Mouse (Mus musculus): ENCODE results near the gene Enpp3.

DNA sequence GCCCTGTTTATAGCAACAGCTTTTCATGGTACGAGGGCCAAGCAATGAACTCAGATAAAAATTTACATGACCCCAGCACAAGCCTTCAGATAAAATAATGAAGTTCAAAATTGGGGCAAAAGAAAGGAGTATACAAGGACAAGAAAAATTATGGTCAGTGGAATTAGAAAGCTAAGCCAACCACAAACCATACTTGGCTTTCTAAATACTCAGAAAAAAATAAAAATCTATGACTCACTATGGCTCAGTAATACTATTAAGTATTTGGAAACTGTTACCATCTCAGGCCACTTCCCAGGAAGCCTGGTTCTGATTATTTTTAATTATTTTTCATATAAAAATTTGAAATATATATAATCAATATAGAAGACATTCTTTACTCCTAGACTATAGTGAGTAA, 19.8 kb downstream of the Enpp3 start:
- TF ChIP-seq POLR2A (IDR thresholded peaks at IDR 0.05; ENCODE audit: insufficient read depth, low read length): no peak
- TF ChIP-seq CTCF (IDR thresholded peaks at IDR 0.05; ENCODE audit: low read depth, low read length): no peak
- TF ChIP-seq EP300 (IDR thresholded peaks at IDR 0.05; ENCODE audit: insufficient read depth, low read depth, low read length): no peak

Measured in ES-Bruce4 (cell line).